Mouse (Mus musculus): ENCODE measurements around the gene Prkaa2.

GRCm38 (mm10) chr4:105156281-105156680, 46.6 kb upstream of the Prkaa2 start:
- TF ChIP-seq CHD2 (IDR thresholded peaks at IDR 0.05; ENCODE audit: low read depth, low read length) (no peak), MAFK (IDR thresholded peaks at IDR 0.05; ENCODE audit: insufficient read depth, low read depth, low read length) (no peak)

Measured in ES-E14 (cell line).